Mouse (Mus musculus) adrenal gland, postnatal 10 days (tissue): ENCODE data around the gene Slc45a1. TPM values are rescaled to one million over a fixed set of nuclear protein-coding genes. Genes with fewer than 3 reads are reported as not detected.

ENCODE experiments used
- DNase-seq: peaks from one replicate; pipeline ENCODE4 v3.0.0; 2021; ENCODE audit warnings: mixed read lengths
- long read RNA-seq, 2 experiments: library from polyadenylated mRNA; stranded (forward); transcript quantifications; one replicate each; pipeline ENCODE4 v2.0.0; 2021
- total RNA-seq, 2 experiments: library from RNA; stranded (reverse); gene quantifications; 2 replicates each; pipeline ENCODE4 v1.2.3; 2021

Slc45a1 gene
- total RNA-seq = 1 to 10 TPM in 1 of 2 experiments, under 1 TPM in 1; 0.72 to 1.7 TPM
- long read RNA-seq, experiment 1, partial matches to known transcripts = 1 of 1 reads
- long read RNA-seq, experiment 1, other reads (novel, unspliced or antisense) = 0 of 1 reads
- long read RNA-seq, experiment 2, partial matches to known transcripts = 0 of 1 reads
- long read RNA-seq, experiment 2, other reads (novel, unspliced or antisense) = 0 of 1 reads

DNA sequence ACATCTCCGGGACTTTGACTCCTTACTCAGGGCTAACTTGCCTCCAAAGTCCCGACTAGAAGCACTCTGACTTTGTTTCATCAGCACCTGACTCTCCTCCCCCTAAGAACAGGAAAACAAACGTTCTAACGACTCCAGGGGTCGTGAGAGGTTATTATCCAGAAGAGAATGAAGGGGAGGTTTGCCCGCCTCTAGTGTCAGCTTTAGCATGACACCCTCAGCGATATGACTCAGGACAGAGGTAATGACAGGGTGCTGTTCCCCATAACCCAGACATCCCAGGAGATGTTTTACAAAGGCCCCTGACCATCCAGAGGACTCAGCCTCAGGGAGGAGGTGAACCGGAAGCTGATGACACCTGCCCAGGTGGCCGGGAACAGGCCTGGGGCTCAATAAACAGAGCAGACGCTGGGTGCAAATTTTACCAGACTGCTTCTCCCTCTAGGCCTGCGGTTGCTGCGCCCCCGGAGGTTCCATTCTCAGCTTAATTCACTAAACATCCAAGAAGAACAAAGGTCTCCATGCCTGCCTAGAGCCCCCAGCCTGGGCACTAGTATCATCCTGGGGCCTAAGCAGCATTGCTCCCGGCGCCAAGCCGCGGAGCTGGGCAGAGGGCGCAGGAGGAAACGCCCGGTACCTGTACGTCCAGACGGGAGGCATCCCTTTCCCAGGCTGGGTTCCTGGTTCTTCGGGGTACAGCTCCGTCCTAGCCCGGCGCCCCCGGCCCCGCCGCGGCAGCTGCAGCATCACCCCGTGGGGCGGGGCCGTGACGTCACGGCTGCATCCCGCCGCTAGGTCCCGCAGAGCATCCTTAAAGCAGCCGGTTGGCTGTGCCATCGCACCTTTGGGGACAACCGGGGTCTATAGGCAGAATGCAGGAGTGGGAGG is at the start of gene Slc45a1:
Gene Slc45a1, minus strand, starts transcription at position 785 of the 888 bp plus-strand sequence.
- DNase-seq = no peak

DNA sequence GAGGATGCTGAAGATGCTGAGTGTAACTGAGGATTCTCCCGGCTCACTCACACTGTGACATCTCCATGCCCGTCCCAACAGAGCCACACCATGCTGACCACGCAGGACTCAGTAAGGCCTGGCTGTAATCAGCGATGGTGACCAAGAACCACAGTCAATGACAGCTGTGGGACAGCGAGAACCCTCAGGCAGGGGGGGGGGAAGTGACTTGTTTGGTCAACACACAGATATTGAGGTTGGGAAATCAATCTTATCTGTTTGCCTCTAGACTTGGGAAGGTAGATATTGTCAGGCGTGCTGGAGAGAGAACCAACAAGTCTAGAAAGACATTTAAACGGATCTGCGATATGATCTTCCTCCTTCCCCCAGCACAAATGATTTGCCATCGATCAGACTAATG is 48.9 kb upstream of the Slc45a1 start:
- DNase-seq = no peak

DNA sequence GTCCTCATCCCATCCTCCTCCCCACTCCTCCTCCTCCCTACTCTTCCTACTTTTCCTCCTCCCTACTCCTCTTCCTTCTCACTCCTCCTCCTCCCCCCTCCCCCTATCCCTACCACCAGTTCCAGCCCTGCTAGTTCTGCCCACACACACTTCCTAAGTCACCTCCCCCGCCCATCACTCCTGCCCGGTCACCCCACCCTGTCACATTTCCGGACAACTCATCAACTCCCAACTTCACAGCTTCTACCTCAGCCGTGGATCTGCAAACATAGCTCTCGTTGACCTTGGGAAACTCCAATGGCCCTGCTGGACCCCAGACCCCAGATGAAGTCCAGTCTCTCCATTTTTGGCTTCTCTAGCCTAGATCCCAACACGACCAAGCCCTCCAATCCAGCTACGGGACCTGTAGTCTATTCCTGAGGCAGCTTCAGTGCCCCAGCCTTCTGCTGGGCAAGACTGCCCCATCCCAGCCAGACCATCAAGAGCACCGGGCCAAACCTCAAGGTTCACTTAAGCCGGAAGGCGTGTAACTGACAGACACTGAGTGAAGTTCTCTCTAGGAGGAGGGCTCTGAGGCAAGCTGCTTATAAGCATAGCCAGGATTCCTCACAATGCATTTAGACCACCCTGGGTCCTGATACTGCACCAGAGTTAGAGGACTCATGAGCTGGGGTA is 42.6 kb upstream of the Slc45a1 start:
- no peak for DNase-seq

DNA sequence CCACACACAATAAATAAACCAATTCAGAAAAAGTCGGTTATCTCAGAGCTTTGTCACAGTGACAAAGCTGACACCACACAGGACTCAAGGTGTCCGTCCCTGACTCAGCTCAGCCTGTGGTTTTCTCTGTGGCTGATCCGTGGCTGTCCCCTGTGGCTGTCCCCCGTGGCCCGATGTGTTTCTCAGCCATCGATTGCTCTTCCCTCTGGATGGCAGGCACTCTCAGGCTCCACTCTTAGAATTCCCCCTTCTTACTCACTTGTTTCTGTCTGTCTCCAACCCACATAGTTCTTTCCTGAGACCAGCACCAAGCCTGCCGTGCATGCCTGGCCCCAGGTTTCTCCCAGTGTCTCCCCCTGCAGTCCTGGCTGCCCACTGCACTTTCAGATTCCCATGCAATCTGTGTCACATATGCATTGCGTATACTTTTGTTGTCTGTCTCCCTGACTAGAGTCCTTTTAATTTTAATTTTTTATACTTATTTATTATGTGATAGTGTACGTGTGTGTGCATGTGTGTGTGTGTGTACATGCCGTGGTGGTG is 41.0 kb upstream of the Slc45a1 start:
- DNase-seq = no peak

DNA sequence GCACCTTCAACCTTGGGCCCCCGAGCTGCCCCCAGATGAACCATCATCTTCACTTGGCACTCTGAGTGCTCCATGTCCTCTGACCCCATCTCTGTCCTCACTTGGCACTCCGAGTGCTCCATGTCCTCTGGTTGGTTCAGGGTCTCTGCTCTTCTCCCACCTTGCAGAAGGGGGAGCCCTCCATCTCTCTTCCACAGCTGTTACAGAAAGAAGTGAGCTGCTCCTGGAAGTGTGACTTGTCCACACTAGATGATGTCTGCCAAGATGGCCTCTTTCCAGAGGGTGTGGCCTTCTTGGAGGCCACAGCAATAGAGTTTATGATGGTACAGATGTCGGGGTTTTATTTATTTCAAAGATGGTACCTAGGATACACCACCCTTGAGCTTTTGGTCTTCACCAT is 38.8 kb upstream of the Slc45a1 start:
- peak; percentile 60 for DNase-seq

DNA sequence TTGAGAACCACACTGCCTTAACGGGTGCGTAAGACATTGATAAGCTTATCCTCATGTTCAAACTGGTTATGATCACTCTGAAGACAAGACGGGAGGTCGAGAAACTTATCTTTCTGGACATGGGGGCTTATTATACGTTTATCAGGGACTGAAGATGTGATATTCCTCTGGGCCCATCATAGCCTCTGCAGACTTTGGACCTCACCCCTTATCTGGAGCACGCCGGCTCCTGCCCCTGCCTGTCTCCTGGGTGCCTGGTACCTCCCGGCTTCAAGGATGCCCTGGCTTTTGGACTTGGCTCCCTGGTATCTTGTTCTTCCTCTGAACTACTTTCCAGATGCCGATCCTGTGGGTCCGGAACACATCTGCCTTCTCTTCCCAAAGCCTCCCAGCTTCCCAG is 37.6 kb upstream of the Slc45a1 start:
- DNase-seq = no peak

DNA sequence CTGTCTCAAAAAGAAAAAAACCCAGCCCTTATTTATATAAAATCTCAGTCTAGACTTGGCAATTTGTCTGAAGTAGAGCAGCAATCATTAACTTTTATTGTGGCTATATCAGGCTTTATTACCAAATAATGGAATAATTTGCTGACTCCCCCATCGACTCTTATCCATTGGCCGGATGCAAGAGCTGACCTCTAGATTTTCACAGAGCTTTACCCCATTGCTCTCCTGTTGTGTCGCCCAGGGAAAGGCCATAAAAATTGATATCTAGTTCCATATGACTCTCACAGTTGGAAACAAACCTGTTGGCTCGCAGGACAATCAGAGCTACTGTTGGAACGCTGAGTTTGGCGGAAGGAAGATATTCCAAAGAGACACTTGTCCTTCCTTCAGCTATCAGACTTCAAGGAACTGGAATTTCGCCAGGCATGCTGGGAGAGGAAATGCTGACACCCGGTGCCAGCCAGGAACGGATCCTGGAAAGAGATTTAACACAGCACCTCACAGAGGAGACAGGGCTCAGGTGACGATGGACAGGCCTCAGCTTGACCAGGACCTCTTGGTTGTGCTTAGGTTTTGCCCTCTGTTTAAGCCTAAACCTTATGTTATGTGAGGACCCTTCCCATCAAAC is 35.3 kb upstream of the Slc45a1 start:
- no peak for DNase-seq

DNA sequence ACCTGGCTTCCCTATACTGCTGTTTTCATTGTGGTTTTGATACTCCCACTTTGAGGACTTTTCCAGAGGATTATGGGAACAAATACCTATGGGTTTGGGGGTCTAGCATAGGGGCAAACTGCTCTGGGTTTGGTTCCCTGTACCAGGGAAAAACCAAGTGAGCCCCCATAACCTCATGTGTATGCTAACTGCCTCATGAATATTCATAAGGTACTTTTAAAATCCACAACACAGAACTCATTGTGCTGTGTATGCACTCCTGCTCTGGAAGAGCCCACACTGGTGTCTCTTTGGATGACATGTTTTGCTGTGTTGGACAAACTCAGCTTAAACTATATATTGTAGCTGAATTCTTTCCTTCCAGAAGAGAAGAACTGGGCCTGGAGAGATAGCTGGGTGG is 34.6 kb upstream of the Slc45a1 start:
- DNase-seq = no peak

DNA sequence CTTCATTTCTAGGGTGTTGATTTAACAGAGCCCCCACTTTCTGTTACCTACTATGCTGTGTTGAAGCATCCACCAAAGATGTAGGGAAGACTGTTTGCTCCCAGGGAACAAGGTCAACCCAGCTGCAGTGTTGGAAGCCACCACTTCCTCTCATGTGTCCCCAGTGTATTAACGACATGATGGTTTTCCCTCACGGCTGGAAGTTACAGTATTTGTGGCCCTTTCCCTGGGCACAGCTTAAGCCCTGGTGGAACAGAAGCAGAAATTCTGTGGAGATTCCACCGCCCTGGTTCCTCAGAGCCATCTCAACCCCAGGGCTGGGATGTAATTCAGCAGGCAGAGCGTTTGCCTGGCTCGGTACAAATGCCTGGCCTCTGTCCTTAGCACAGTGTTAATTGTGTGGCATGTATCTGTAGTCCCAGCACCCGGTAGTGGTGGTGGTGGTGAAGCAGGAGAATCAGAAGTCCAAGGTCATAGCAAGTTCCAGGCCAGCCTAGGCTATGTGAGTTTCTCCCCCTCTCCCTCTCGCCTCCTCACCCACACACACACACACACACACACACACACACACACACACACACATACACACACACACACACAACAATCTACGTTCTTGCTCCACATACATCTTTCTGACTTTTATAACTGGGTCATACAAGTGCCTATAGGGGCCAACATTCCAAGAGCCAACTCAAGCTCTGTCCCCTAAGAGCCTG is 34.0 kb upstream of the Slc45a1 start:
- no peak for DNase-seq

DNA sequence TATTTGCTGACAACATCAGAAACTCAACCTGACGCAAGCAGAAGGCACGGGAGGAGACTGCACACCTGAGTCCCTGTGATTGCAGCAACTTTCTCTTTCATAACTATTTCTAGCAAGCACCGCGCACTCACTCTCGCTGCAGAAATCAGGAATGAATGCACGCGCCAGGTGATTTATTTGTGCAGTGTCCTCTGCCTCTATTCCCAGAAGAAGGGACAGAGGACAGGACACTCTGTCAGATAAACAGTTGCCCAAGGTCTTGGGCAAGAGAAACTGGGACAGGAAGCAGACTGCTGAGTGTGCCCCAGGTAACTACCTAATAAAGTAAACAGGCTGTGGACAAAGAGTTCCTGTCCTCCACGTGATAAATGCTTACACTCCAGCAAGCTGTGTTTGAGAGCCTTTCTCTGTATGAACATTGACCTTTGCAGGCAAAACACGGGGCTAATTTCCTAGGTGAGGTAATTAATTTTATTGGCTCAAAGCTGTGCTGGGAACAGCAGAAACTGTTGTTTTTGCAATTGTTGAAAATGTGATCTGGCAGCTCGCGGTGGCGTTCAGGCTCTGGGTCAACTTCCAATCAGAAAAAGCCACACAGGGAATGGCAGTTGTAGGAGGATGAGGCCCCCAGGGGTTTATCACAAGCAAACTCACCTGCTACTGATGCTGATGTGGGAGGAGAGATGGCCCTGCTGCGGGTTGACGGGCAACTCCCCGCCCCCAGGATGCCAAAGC is 33.2 kb upstream of the Slc45a1 start:
- DNase-seq = peak; percentile 36

DNA sequence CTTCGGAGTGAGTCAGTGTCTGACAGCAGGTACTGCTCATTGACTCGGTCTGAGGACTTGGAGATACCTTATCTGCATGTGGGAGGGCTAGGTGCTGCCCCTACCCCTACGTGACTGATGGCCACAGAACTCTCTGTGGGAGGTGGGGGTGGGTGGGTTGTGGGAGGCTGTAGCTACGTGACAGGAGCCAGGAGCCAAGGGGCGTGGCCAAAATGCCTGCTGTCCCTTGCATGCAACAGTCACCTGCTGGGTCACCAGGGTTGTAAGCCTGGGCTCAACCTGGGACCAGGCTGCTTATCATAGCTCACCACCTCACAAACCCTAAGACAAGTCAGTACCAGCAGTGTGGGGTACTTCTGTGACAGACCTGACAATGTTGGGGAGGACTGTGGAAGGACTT is 28.4 kb upstream of the Slc45a1 start:
- no peak for DNase-seq

DNA sequence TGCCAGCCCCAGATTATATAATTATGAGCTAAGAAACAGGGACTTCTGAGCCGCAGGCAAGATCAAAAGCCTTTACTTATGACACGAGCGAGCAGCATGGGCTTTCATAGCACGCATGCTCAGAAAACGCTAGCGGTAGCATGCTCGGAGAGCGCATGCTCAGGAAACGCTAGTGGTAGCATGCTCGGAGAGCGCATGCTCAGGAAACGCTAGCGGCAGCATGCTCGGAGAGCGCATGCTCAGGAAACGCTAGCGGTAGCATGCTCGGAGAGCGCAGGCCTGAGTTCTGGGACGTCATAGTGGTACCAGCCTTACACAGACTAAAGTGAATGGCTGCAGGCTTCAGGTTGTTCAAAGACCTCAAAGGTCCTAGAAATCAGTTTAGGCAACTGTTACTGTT is 26.8 kb upstream of the Slc45a1 start:
- no peak for DNase-seq

DNA sequence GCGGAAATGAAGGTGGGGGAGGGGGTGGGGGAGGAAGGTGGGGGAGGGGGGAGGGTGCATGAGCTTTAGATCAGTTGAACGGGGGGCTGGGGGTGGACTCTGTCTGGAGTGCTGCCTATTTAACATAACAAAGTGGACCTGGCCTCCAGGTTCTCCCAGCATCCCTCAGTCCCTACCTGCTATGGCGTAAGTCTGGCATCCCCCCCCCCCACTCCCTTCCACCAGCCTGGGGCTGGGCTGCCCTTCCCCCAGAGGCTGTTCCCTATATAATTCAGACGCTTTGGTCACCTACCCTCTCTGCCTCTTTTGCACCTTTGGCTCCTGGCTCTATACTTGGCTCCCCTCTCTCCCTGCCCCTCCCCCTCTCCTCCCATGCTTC is 25.9 kb upstream of the Slc45a1 start:
- no peak for DNase-seq

DNA sequence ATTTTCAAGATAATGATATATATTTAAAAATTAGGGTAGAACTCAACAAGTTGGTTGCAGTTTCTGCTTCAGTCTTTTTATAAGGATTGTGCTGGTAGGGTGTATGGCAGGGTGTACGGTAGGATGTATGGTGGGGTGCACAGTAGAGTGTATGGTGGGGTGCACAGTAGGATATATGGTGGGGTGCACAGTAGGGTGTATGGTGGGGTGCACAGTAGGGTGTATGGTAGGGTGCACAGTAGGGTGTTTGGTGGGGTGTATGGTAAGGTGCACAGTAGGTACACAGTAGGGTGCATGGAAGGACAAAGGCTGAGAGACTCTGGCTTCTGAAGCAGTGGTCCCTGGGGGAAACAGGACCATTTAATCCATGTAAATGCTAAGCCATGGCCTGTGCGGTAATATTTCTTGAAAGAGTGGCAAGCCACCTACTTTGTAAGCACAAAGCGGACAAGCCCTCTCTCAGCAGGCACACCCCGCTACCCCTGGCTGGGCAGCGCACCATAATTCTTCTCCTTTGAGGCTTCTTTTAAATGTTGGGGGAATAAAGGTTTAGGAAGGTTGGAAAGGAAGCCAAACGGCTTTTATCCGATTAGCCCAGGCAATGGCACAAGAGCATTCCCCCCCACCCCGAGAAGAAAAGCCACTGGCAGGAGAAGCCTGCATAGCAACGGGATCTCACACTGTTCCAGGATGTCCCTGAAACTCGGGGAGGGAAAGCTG is 25.3 kb upstream of the Slc45a1 start:
- DNase-seq = no peak

DNA sequence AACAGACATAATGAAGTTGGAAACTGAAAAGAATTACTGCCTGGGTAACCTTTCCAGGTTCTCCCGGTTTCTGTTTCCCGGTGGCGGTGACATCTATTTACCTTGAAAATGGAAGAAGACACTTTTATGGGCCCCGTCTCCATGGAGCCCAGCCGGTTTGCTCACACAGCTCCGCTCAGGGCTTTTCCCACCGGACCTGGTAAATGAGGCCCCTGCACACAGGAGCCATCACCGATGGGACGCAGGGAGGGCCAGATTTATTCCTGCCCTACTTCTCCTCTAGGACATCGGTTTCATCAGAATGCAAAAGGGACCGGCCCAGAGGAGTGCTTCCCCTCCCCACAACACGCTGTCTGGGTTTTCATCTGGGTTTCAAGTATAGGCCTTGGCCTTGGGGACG is 24.1 kb upstream of the Slc45a1 start:
- DNase-seq = no peak

DNA sequence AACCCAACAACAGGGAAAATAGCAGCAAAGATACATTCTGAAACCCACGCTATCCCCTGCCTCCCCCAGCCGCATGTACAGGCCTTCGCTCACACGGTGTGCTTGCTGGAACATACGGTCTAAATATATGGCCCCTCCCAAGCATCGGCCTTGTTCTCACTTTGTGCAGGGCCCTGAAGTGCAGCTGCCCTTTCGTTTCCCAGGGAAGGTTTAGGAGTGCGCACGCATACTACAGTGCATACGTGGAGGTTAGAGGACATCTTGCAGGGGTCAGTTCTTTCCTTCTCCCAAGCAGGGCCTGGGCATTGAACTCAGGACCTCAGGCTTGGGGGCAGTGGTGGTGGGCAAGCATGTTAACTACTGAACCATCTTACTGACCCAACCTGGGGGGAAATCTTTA is 23.3 kb upstream of the Slc45a1 start:
- no peak for DNase-seq

DNA sequence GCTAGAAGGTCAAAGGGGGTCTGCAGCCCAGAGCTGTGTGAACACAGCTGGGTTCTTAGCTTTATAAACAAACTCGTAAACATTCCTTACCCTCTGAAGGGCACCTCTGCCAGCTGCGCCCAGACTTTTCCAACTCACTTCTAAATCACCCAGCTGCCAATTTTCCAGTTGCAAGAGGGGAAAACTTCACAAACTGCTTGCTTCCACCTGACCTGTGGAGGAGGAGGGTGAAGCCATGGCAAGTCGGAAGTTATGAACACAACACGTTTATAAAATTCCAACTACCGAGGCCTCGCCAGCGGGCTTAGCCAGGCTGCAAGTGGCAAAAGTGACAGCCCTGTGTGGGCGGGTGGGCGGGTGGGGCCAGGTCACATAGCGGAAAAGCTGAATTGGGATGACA is 13.8 kb upstream of the Slc45a1 start:
- no peak for DNase-seq

DNA sequence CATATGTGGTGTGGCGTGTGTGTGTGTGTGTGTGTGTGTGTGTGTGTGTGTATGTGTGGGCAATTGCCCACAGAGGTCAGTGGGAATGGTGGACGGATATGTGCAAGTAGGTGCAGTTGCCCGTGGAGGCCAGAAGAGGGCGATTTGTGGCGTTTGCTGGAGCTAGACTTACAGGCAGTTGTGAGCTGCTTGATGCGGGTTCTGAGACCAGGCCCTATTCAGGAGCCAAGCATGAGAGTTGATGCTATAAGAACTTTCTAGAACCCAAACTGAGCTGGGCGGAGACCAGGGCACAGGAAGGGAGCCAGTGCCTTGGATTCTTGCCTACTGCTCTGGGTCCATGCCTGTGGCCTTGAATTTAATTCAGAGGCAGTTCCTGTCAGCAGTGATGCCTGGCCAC is 12.8 kb upstream of the Slc45a1 start:
- peak; percentile 32 for DNase-seq

DNA sequence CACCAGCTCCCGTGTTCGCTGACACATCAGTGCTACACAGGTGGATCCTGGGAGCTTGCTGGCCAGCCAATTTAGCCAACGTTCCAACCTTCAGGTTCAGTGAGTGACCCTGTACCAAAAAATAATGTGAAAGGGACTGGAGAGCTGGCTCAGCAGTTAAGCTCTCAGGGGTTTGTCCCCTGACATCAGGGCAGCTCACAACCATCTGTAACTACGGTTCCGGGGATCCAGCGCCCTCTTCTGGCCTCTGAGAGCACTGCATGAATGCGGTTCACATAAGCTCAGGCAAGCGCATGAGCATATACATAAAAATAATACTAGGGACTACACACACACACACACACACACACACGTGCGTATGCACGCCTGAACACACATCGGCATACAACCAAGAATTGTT is 11.2 kb upstream of the Slc45a1 start:
- DNase-seq = peak; percentile 53

DNA sequence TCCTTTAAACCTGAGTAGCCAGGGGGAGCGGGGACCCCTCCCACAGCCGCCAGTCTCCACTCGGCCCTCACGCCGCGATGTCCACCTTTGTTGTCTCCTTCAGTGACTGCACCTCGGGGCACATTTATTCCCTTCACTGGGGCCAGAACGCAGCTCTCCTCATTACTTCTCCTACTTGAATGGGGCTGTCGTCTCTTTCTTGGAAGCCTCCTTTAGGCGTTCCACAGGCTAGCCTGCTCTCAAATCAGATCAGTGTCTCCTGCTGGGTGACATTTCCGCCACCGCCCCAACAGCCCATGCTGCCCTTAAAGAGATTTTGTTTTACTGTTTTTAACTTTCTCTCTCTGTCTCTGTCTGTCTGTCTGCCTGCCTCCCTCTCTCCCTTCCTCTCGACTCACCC is 9.9 kb upstream of the Slc45a1 start:
- DNase-seq = no peak
